Mouse (Mus musculus): Measurements from ENCODE around the gene Map3k5. TPM values are rescaled to one million over a fixed set of nuclear protein-coding genes. Genes with fewer than 3 reads are reported as not detected.

Map3k5 gene
- polyA plus RNA-seq, 1 experiment from 2014 or later = 4.2 TPM

DNA sequence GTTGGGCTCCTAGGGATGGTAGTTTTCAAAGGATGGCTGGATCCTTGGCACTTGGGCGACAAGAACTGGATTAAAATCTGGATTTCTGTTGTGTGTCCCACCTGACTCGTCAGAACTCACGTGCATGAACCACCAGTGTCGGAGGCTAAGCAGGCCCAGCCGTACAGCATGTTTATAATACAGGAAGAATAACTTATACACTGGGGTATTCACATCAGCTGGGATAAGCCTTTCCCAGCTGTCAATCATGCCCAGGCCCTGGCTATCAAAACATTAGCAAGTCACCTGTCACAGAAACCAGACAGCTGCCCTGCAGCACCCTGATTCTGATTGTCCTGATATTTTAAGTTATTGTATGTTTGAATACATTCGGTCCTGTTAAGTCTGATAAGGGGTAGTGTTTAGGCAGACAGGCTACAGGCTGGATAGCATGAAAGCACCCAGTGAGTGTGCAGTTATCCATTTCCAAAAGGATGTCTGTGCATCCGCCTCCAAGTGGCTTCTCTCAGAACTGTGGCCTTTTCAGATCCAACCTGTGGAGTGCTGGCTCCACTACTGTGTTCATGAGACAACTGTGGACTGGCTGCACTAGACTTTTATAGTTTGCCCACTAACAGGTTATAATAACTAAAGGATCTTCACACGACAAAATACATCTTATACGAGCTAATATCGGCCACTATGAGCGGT is 135.6 kb downstream of the Map3k5 start:
- Histone ChIP-seq H3K4me3 (ENCODE audit: low read depth, low read length) (no peak overlapping the region), H3K9me3 (replicated peaks; ENCODE audit: control insufficient read depth, low read length) (no peaks in the 10 kb centered on the region), H3K36me3 (ENCODE audit: control insufficient read depth, insufficient read depth, low read length) (no peaks in the 10 kb centered on the region), H3K27me3 (ENCODE audit: control insufficient read depth, insufficient read depth, low read length) (no peaks in the 10 kb centered on the region), H3K4me2 (no peak overlapping the region), H3K27ac (ENCODE audit: low read depth, low read length) (no peak overlapping the region), H3K4me1 (ENCODE audit: control insufficient read depth, insufficient read depth, low read length) (no peaks in the 10 kb centered on the region), H3K9ac (ENCODE audit: low read depth, low read length) (no peak overlapping the region)
- ATAC-seq (replicated peaks; ENCODE audit: insufficient number of reproducible peaks, low FRiP score, low TSS enrichment) = no peak
- 87% methylated on average over 11 of the region's 11 CpGs for WGBS (ENCODE audit: insufficient replicate concordance)

DNA sequence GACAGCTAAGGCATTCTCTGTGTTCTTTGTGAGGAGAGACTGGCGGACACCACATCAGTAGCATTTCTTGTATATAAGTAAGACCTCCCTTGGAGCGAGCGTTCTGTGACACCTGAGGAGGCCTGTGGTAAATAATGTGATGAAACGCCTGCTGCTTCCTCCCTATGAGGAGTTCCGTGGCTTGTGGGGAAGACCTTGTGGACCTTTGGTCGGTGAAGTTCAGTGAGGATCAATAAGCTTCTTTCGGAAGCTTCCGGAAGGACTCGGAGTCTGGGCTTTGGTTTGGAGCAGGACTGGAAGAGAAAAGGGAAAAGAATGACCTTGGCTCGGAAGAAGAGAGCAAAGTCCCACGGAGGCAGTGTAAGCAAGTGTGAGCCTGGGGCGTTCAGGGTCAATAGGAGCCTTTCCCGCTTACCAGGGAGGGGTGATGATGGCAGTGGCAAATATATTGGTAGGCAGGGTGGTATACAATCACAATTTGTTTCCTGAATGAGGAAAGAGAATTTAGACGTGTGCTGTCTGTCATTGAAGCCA is 136.4 kb downstream of the Map3k5 start:
- H3K27ac ChIP-seq (ENCODE audit: low read depth, low read length) = no peak overlapping the region
- 82% methylated on average over 14 of the region's 14 CpGs for WGBS (ENCODE audit: insufficient replicate concordance)

DNA sequence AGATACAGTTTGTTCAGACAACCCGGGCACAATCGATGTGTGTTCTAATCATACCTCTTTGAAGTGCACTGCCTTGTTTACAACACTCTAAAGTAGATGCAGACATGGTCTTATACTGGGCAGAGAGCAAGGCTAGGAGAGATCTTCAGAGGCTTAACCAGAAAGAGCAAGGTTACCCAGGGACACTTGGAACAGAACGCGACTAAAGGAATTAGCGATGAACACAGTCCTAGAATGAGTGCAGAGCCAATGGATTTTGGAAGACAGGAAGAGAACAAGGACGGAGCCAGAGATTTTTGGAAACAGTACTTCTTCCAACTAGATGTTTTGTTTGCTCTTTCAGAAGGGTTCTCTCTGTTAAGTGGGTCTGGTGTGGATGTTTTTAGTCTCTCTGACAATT is 137.4 kb downstream of the Map3k5 start:
- no peak overlapping the region for H3K27ac ChIP-seq (ENCODE audit: low read depth, low read length)
- no peaks in the 10 kb centered on the region for H3K27me3 ChIP-seq (ENCODE audit: control insufficient read depth, insufficient read depth, low read length)
- ATAC-seq (replicated peaks; ENCODE audit: insufficient number of reproducible peaks, low FRiP score, low TSS enrichment) = no peak
- H3K4me1 ChIP-seq (ENCODE audit: control insufficient read depth, insufficient read depth, low read length) = no peaks in the 10 kb centered on the region
- H3K4me2 ChIP-seq = no peak overlapping the region
- 94% methylated on average over 6 of the region's 6 CpGs for WGBS (ENCODE audit: insufficient replicate concordance)
- H3K9ac ChIP-seq (ENCODE audit: low read depth, low read length) = no peak overlapping the region
- H3K4me3 ChIP-seq (ENCODE audit: low read depth, low read length) = no peak overlapping the region
- H3K9me3 ChIP-seq (replicated peaks; ENCODE audit: control insufficient read depth, low read length) = no peaks in the 10 kb centered on the region
- no peaks in the 10 kb centered on the region for H3K36me3 ChIP-seq (ENCODE audit: control insufficient read depth, insufficient read depth, low read length)

More for the DNA sequence above, 136.4 kb downstream of the Map3k5 start:
- Histone ChIP-seq H3K4me1 (ENCODE audit: control insufficient read depth, insufficient read depth, low read length) (no peaks in the 10 kb centered on the region), H3K27me3 (ENCODE audit: control insufficient read depth, insufficient read depth, low read length) (no peaks in the 10 kb centered on the region), H3K9me3 (replicated peaks; ENCODE audit: control insufficient read depth, low read length) (no peaks in the 10 kb centered on the region), H3K4me3 (ENCODE audit: low read depth, low read length) (no peak overlapping the region), H3K4me2 (no peak overlapping the region), H3K9ac (ENCODE audit: low read depth, low read length) (no peak overlapping the region), H3K36me3 (ENCODE audit: control insufficient read depth, insufficient read depth, low read length) (no peaks in the 10 kb centered on the region)
- ATAC-seq (replicated peaks; ENCODE audit: insufficient number of reproducible peaks, low FRiP score, low TSS enrichment) = no peak

DNA sequence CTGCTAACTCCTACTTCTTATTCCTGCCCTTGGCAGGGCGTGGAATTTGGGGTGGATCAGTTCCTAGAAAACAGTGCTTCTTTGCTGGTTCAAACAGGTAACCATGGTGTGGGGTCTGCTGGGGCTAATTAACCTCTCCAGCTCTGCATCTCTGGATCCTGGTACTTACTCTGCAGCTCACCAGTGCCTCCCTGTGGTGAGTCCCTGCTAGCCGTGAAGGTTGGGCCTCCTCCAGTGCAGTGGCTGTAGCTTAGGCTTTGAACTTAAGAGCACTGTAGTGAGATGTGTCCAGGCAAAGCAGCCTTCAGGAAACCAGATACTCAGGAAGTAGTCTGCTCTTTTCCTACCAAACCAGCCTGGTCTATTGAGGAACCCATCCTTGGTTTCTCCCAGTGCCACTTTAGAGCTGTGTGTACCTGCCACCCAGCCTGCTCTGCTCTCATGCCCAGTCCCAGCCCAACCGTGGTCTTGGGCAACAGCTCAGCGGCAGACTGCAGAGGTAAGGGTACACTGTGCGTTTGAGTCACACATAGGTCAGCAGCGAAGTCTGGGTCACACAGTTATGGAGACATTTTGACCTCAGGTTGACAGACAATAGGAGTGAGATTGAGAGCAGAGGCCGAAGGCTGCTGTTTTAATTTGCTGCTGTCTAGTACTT is 139.1 kb downstream of the Map3k5 start:
- 63% methylated on average over 7 of the region's 7 CpGs for WGBS (ENCODE audit: insufficient replicate concordance)
- H3K9ac ChIP-seq (ENCODE audit: low read depth, low read length) = no peak overlapping the region
- no peak for ATAC-seq (replicated peaks; ENCODE audit: insufficient number of reproducible peaks, low FRiP score, low TSS enrichment)

DNA sequence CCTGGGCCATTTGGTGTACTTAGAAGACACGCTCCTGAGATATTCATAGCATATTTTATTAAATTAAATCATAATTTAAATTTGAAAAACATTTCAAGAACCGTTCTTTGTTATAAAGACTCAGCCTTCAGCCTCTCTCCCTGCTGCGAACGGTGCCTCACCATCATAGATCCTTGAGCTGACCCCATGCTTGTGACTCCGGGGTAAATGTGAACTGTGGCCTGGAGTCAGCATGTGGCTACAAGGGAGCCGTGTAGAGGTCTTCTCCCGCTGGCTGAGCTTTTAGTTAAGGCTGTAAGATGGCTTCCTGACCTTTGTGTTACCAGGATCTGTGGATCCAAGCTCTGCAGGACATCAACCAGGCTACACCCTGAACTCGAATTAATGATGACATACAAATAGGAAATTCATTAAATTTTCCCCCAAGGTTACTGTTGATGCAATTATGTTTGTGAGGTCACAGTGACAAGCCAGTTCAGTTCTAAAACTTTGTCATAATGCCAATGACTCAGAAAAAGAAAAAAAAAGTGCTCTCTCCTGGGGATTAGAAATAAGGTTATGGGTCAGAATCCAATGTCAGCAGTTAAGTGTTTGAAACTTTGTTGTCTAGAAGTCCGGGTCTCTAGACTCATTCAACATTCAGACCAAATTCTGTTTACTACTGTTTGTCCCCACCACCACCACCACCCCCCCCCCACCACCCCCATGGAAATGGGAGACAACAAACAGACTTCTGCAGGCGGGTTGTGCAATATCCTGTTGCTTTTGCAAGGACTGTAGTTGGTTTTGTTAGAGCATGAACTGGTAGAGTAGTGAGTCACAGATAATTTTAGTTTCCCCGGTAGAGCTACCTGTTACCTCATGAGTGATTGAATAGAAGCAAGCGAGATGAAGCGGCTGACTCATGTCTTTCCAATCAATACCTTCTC is 142.5 kb downstream of the Map3k5 start:
- WGBS (ENCODE audit: insufficient replicate concordance) = 79% methylated on average over 13 of the region's 13 CpGs
- no peaks in the 10 kb centered on the region for H3K27me3 ChIP-seq (ENCODE audit: control insufficient read depth, insufficient read depth, low read length)
- H3K9ac ChIP-seq (ENCODE audit: low read depth, low read length) = no peak overlapping the region
- ATAC-seq (replicated peaks; ENCODE audit: insufficient number of reproducible peaks, low FRiP score, low TSS enrichment) = no peak
- no peaks in the 10 kb centered on the region for H3K4me1 ChIP-seq (ENCODE audit: control insufficient read depth, insufficient read depth, low read length)
- H3K36me3 ChIP-seq (ENCODE audit: control insufficient read depth, insufficient read depth, low read length) = no peaks in the 10 kb centered on the region
- H3K4me2 ChIP-seq = no peak overlapping the region
- H3K9me3 ChIP-seq (replicated peaks; ENCODE audit: control insufficient read depth, low read length) = no peaks in the 10 kb centered on the region
- H3K4me3 ChIP-seq (ENCODE audit: low read depth, low read length) = no peak overlapping the region
- no peak overlapping the region for H3K27ac ChIP-seq (ENCODE audit: low read depth, low read length)

More for the DNA sequence above, 139.1 kb downstream of the Map3k5 start:
- H3K4me2 ChIP-seq = no peak overlapping the region
- H3K36me3 ChIP-seq (ENCODE audit: control insufficient read depth, insufficient read depth, low read length) = no peaks in the 10 kb centered on the region
- no peak overlapping the region for H3K4me3 ChIP-seq (ENCODE audit: low read depth, low read length)
- H3K27ac ChIP-seq (ENCODE audit: low read depth, low read length) = no peak overlapping the region
- H3K27me3 ChIP-seq (ENCODE audit: control insufficient read depth, insufficient read depth, low read length) = no peaks in the 10 kb centered on the region
- no peaks in the 10 kb centered on the region for H3K9me3 ChIP-seq (replicated peaks; ENCODE audit: control insufficient read depth, low read length)
- no peaks in the 10 kb centered on the region for H3K4me1 ChIP-seq (ENCODE audit: control insufficient read depth, insufficient read depth, low read length)

DNA sequence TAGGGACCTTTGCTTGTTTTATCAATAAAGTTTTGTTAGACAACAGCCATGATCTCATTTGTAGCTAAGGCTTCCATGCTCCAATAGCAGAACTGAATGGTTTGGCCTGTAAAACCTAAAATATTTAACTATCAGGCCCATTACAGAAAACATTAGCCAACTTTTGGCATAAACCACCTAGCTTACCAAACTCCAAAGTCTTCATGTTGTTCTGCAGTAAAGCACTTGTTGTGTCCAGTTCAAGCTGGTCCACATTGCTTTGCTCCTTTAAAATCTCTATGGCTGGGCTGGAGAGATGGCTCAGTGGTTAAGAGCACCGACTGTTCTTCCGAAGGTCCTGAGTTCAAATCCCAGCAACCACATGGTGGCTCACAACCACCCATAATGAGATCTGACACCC is 144.1 kb downstream of the Map3k5 start:
- H3K9ac ChIP-seq (ENCODE audit: low read depth, low read length) = no peak overlapping the region
- no peak for ATAC-seq (replicated peaks; ENCODE audit: insufficient number of reproducible peaks, low FRiP score, low TSS enrichment)
- H3K4me3 ChIP-seq (ENCODE audit: low read depth, low read length) = no peak overlapping the region
- no peaks in the 10 kb centered on the region for H3K9me3 ChIP-seq (replicated peaks; ENCODE audit: control insufficient read depth, low read length)
- no peak overlapping the region for H3K27ac ChIP-seq (ENCODE audit: low read depth, low read length)
- no peaks in the 10 kb centered on the region for H3K36me3 ChIP-seq (ENCODE audit: control insufficient read depth, insufficient read depth, low read length)
- H3K4me2 ChIP-seq = no peak overlapping the region
- H3K27me3 ChIP-seq (ENCODE audit: control insufficient read depth, insufficient read depth, low read length) = no peaks in the 10 kb centered on the region
- 93% methylated on average over 2 of the region's 2 CpGs for WGBS (ENCODE audit: insufficient replicate concordance)
- no peaks in the 10 kb centered on the region for H3K4me1 ChIP-seq (ENCODE audit: control insufficient read depth, insufficient read depth, low read length)

DNA sequence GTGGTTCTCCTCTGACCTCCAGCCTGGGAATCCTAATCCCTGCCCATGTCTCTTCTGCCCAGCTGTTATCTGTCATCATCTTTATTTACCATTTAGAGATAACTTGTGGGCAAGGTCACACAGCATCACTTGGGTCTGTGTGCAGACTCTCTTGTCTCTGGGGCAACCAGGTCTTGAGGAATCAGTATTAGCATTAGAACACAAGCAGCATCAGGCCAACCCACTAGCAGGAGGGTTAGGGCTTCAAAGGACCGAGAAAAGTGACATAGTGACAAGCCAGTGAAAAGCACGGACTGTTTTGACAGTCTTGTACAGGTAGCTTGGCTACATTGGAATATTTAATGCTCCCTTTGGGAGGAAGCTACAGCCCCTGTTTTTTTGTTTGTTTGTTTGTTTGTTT is 153.6 kb downstream of the Map3k5 start:
- Histone ChIP-seq H3K4me2 (no peak overlapping the region), H3K27ac (ENCODE audit: low read depth, low read length) (no peak overlapping the region), H3K27me3 (ENCODE audit: control insufficient read depth, insufficient read depth, low read length) (no peaks in the 10 kb centered on the region), H3K4me1 (ENCODE audit: control insufficient read depth, insufficient read depth, low read length) (no peaks in the 10 kb centered on the region), H3K4me3 (ENCODE audit: low read depth, low read length) (no peak overlapping the region), H3K36me3 (ENCODE audit: control insufficient read depth, insufficient read depth, low read length) (no peaks in the 10 kb centered on the region), H3K9me3 (replicated peaks; ENCODE audit: control insufficient read depth, low read length) (no peaks in the 10 kb centered on the region), H3K9ac (ENCODE audit: low read depth, low read length) (no peak overlapping the region)
- 58% methylated on average over 2 of the region's 2 CpGs for WGBS (ENCODE audit: insufficient replicate concordance)
- no peak for ATAC-seq (replicated peaks; ENCODE audit: insufficient number of reproducible peaks, low FRiP score, low TSS enrichment)

DNA sequence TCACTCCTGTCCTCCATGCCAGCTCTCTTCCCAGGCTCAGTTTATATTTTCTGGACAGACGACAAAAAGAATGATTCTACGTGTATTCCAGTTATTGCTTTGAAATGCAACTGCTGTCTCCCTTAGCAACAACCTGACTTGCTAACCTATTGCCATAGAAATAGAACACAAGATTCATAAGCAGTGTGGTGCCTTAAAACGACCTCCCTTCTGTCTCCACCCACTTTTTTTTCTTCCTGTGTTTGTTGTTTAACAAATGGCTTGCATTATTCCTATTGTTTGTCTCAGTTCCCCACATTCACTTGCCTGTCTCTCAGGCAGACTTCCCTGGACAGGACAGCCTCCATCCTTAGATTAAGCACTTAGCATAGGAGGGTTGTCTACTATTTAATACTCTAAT is 154.8 kb downstream of the Map3k5 start:
- no peak overlapping the region for H3K4me2 ChIP-seq
- no peak for ATAC-seq (replicated peaks; ENCODE audit: insufficient number of reproducible peaks, low FRiP score, low TSS enrichment)
- WGBS (ENCODE audit: insufficient replicate concordance) = 70% methylated on average over 3 of the region's 3 CpGs
- H3K27ac ChIP-seq (ENCODE audit: low read depth, low read length) = no peak overlapping the region
- H3K9ac ChIP-seq (ENCODE audit: low read depth, low read length) = no peak overlapping the region
- no peaks in the 10 kb centered on the region for H3K36me3 ChIP-seq (ENCODE audit: control insufficient read depth, insufficient read depth, low read length)
- H3K4me1 ChIP-seq (ENCODE audit: control insufficient read depth, insufficient read depth, low read length) = no peaks in the 10 kb centered on the region
- no peaks in the 10 kb centered on the region for H3K9me3 ChIP-seq (replicated peaks; ENCODE audit: control insufficient read depth, low read length)
- no peaks in the 10 kb centered on the region for H3K27me3 ChIP-seq (ENCODE audit: control insufficient read depth, insufficient read depth, low read length)
- no peak overlapping the region for H3K4me3 ChIP-seq (ENCODE audit: low read depth, low read length)

Measured in heart, embryonic 11.5 days (tissue).